Mouse (Mus musculus): ENCODE data around the gene Rwdd2b.

- no peak for TF ChIP-seq BHLHE40 (IDR thresholded peaks at IDR 0.05; ENCODE audit: low read depth, low read length)
- TF ChIP-seq CTCF (conservative IDR thresholded peaks at IDR 0.05 in 1 of 2, IDR thresholded peaks at IDR 0.05 in 1 of 2; ENCODE audit: low read depth in 2 of 2, low read length in 2 of 2) = no peak
- no peak for TF ChIP-seq RCOR1 (conservative IDR thresholded peaks at IDR 0.05; ENCODE audit: low read depth, low read length)
- no peak for TF ChIP-seq MEF2A (IDR thresholded peaks at IDR 0.05; ENCODE audit: borderline replicate concordance, low read depth, low read length)
- no peak for TF ChIP-seq POLR2A (IDR thresholded peaks at IDR 0.05; ENCODE audit: low read depth, low read length)
- TF ChIP-seq TCF12 (IDR thresholded peaks at IDR 0.05; ENCODE audit: low read depth, low read length) = no peak
- no peak for TF ChIP-seq EP300 (IDR thresholded peaks at IDR 0.05; ENCODE audit: low read length)
- TF ChIP-seq USF1 (IDR thresholded peaks at IDR 0.05; ENCODE audit: low read depth, low read length) = no peak
Measured at GRCm38 (mm10) chr16:87455180-87455611, 14.8 kb upstream of the Rwdd2b start.

All from CH12.LX (cell line).